In genomic region chr13:98175323-98176007, GRCm38 (mm10) we compare ENCODE assay signal across 26 mouse cellular contexts. TPM values are rescaled to one million over a fixed set of nuclear protein-coding genes. Genes with fewer than 3 reads are reported as not detected.
DNase-seq lines count a peak whose midpoint lies in the region; ATAC-seq and TF ChIP-seq lines count a peak whose summit lies in the region.
"Had no signal": no experiment of that assay in that cellular context is flagged by ENCODE, and none has a peak within 500 bp of the region (broad histone marks: within the 10 kb centered on the region; RNA-seq: fewer than 3 reads in every experiment).

No protein-coding gene starts in this region.

- DNase-seq in embryonic facial prominence, embryonic 14.5 days (ENCODE audit: low spot score) = peak; percentile 49
- no peak for DNase-seq in embryonic facial prominence, embryonic 10.5 days (ENCODE audit: low spot score)
- peak; percentile 69 for DNase-seq in lung, postnatal 0 days (ENCODE audit: low spot score)
- DNase-seq in lung, postnatal 4 days = no peak
- no peak for DNase-seq in gastrocnemius, postnatal 25 days
- no peak for DNase-seq in ovary, adult 18-20 months (ENCODE audit: low spot score)
- DNase-seq in thymus, adult 18-20 months = no peak
- DNase-seq: adrenal gland, adult 8-10 months; cerebellum, adult 18-20 months; cerebellum, postnatal 10 days; gastrocnemius, postnatal 14 days; heart, adult 18-20 months; heart, postnatal 4 days; kidney, adult 8-10 months; kidney, postnatal 10 days; layer of hippocampus, adult 9-11 months; liver had no signal

- H3K4me1 ChIP-seq in embryonic facial prominence, embryonic 14.5 days (ENCODE audit: control insufficient read depth, insufficient read depth, low read length) = no peaks in the 10 kb centered on the region
- H3K4me1 ChIP-seq in embryonic facial prominence, embryonic 10.5 days = peaks cover 21% of the 10 kb centered on the region
- H3K4me1 ChIP-seq in lung, postnatal 0 days (ENCODE audit: insufficient read depth, low read depth, low read length) = no peaks in the 10 kb centered on the region
- peaks cover 13% of the 10 kb centered on the region; the same call in 1 of the 2 replicates for H3K4me1 ChIP-seq in small intestine, adult 2 months (ENCODE audit: control insufficient read depth, insufficient read depth, insufficient read length, low read length)

- no peak for TF ChIP-seq POLR2A in small intestine, adult 2 months (IDR thresholded peaks at IDR 0.05; ENCODE audit: low read depth, low read length)

- H3K27ac ChIP-seq in embryonic facial prominence, embryonic 14.5 days (replicated peaks; ENCODE audit: low read depth, low read length) = no peak overlapping the region
- H3K27ac ChIP-seq in embryonic facial prominence, embryonic 10.5 days (replicated peaks) = no peak overlapping the region
- 0 out of 2 replicates have a peak overlapping the region, but pooled peaks have one; percentile 20 for H3K27ac ChIP-seq in lung, postnatal 0 days (ENCODE audit: low read length)
- H3K27ac ChIP-seq in small intestine, adult 2 months (ENCODE audit: insufficient read depth, low read depth, low read length) = 0 out of 2 replicates have a peak overlapping the region, but pooled peaks have one; percentile 26
- H3K27ac ChIP-seq: hindbrain, embryonic 13.5 days; liver, embryonic 14.5 days; macrophage; midbrain, embryonic 13.5 days; neural tube, embryonic 13.5 days had no signal

- no peaks in the 10 kb centered on the region for H3K9me3 ChIP-seq in embryonic facial prominence, embryonic 14.5 days (ENCODE audit: control insufficient read depth, low read length)
- no peaks in the 10 kb centered on the region for H3K9me3 ChIP-seq in embryonic facial prominence, embryonic 10.5 days
- no peaks in the 10 kb centered on the region for H3K9me3 ChIP-seq in lung, postnatal 0 days (ENCODE audit: low read length)
- H3K9me3 ChIP-seq: hindbrain, embryonic 13.5 days; midbrain, embryonic 13.5 days; neural tube, embryonic 13.5 days had no signal

- 68% methylated on average over 10 of the region's 10 CpGs for WGBS in embryonic facial prominence, embryonic 14.5 days
- WGBS in embryonic facial prominence, embryonic 10.5 days = 80% methylated on average over 10 of the region's 10 CpGs
- WGBS in lung, postnatal 0 days = 50% methylated on average over 10 of the region's 10 CpGs
- 18% methylated on average over 10 of the region's 10 CpGs for WGBS in small intestine, adult 2 months

- no peaks in the 10 kb centered on the region for H3K36me3 ChIP-seq in embryonic facial prominence, embryonic 14.5 days (ENCODE audit: control insufficient read depth, insufficient read depth, low read length)
- H3K36me3 ChIP-seq in embryonic facial prominence, embryonic 10.5 days (replicated peaks) = no peaks in the 10 kb centered on the region
- no peaks in the 10 kb centered on the region for H3K36me3 ChIP-seq in lung, postnatal 0 days (ENCODE audit: insufficient read depth, low read length)
- no peaks in the 10 kb centered on the region for H3K36me3 ChIP-seq in small intestine, adult 2 months (ENCODE audit: control insufficient read depth, insufficient read depth, low read length)
- H3K36me3 ChIP-seq: hindbrain, embryonic 13.5 days; midbrain, embryonic 13.5 days; neural tube, embryonic 13.5 days had no signal

- no peak overlapping the region for H3K4me2 ChIP-seq in embryonic facial prominence, embryonic 14.5 days (ENCODE audit: low read depth, low read length)
- no peak overlapping the region for H3K4me2 ChIP-seq in lung, postnatal 0 days (replicated peaks; ENCODE audit: low read depth, low read length)
- H3K4me2 ChIP-seq: heart, embryonic 11.5 days; hindbrain, embryonic 13.5 days; midbrain, embryonic 13.5 days; neural tube, embryonic 13.5 days had no signal

- H3K4me3 ChIP-seq in embryonic facial prominence, embryonic 14.5 days (ENCODE audit: low read depth, low read length) = no peak overlapping the region
- H3K4me3 ChIP-seq in embryonic facial prominence, embryonic 10.5 days = no peak overlapping the region
- H3K4me3 ChIP-seq in lung, postnatal 0 days (ENCODE audit: low read depth, low read length) = no peak overlapping the region
- H3K4me3 ChIP-seq in small intestine, adult 2 months (ENCODE audit: low read depth, low read length) = no peak overlapping the region
- H3K4me3 ChIP-seq: hindbrain, embryonic 13.5 days; midbrain, embryonic 13.5 days; neural tube, embryonic 13.5 days had no signal

- no peaks in the 10 kb centered on the region for H3K27me3 ChIP-seq in embryonic facial prominence, embryonic 14.5 days (replicated peaks; ENCODE audit: control insufficient read depth, insufficient read depth, low read length)
- H3K27me3 ChIP-seq in embryonic facial prominence, embryonic 10.5 days (replicated peaks; ENCODE audit: low read depth, poor library complexity, severe bottlenecking) = no peaks in the 10 kb centered on the region
- no peaks in the 10 kb centered on the region for H3K27me3 ChIP-seq in lung, postnatal 0 days (replicated peaks; ENCODE audit: insufficient read depth, low read length)
- H3K27me3 ChIP-seq in small intestine, adult 2 months (ENCODE audit: control insufficient read depth, insufficient read depth, low read length) = no peaks in the 10 kb centered on the region
- H3K27me3 ChIP-seq: CH12.LX; midbrain, embryonic 13.5 days; neural tube, embryonic 13.5 days had no signal

- TF ChIP-seq EP300 in lung, postnatal 0 days (IDR thresholded peaks at IDR 0.05) = no peak

- no peak for ATAC-seq in embryonic facial prominence, embryonic 14.5 days (ENCODE audit: low read depth)
- ATAC-seq in lung, postnatal 0 days = peak; percentile 44
- ATAC-seq: forebrain, embryonic 14.5 days; midbrain, embryonic 13.5 days had no signal

- TF ChIP-seq CTCF in lung, postnatal 0 days (IDR thresholded peaks at IDR 0.05) = no peak
- TF ChIP-seq CTCF in small intestine, adult 2 months (IDR thresholded peaks at IDR 0.05; ENCODE audit: extremely low read depth, insufficient read length, insufficient replicate concordance, low read depth, low read length) = no peak

- H3K9ac ChIP-seq in embryonic facial prominence, embryonic 14.5 days (ENCODE audit: low read depth, low read length) = no peak overlapping the region
- no peak overlapping the region for H3K9ac ChIP-seq in lung, postnatal 0 days (replicated peaks; ENCODE audit: low read depth)
- H3K9ac ChIP-seq: hindbrain, embryonic 13.5 days; liver, embryonic 14.5 days; midbrain, embryonic 13.5 days; neural tube, embryonic 13.5 days had no signal

RNA-seq across cellular contexts. Expression of gene Arhgef28, which starts 30.8 kb away (rescaled TPM):
- 9.4 and 11.5 TPM in 2 replicates for polyA plus RNA-seq in embryonic facial prominence, embryonic 14.5 days (2014; fragmentation: Nextera tagmentation; extraction: Ambion mirVana)
- 8.4 and 9.6 TPM in 2 replicates for polyA plus RNA-seq in embryonic facial prominence, embryonic 10.5 days (2016; fragmentation: Nextera tagmentation; extraction: Ambion mirVana)
- polyA plus RNA-seq in lung, postnatal 0 days (2015; fragmentation: Nextera tagmentation; extraction: Ambion mirVana) = 42.9 and 53.0 TPM in 2 replicates
- polyA plus RNA-seq in small intestine, adult 2 months (2012; rRNA removed) = 2.6 and 3.3 TPM in 2 replicates
- 1 to 10 TPM; 2.3 to 3.6 TPM for total RNA-seq in gastrocnemius, postnatal 25 days (2021)
- polyA plus RNA-seq: macrophage had no signal

Comparison
In these comparisons a context has a peak if more than half of its experiments do, and no peak if none do; other contexts are left out.
1. DNase-seq: peak in embryonic facial prominence, embryonic 14.5 days (single experiment) and lung, postnatal 0 days (single experiment); none in embryonic facial prominence, embryonic 10.5 days (single experiment), lung, postnatal 4 days (0 of 2), gastrocnemius, postnatal 25 days (single experiment), ovary, adult 18-20 months (single experiment) and thymus, adult 18-20 months (0 of 2).
2. H3K27ac ChIP-seq: peak in lung, postnatal 0 days (single experiment) and small intestine, adult 2 months (single experiment); none in embryonic facial prominence, embryonic 14.5 days (single experiment) and embryonic facial prominence, embryonic 10.5 days (single experiment).